Mouse (Mus musculus) B cell, adult 2 months (primary cell): Measurements from ENCODE around the gene Mecom.

ENCODE experiments used
- DNase-seq, 2 experiments: peaks; one replicate each; pipeline ENCODE4 v3.0.0; 2022

The Mecom gene

GRCm38 (mm10) chr3:30135119-30135518, 412.7 kb downstream of the Mecom start:
- no peak for DNase-seq

- no peak for DNase-seq
Observed at GRCm38 (mm10) chr3:30132981-30133380, 414.8 kb downstream of the Mecom start.

- DNase-seq, result no peak
Observed at GRCm38 (mm10) chr3:30132370-30132769, 415.4 kb downstream of the Mecom start.

- no peak for DNase-seq
Observed at GRCm38 (mm10) chr3:30130495-30130894, 417.3 kb downstream of the Mecom start.

- DNase-seq, result no peak
Observed at GRCm38 (mm10) chr3:30122618-30123017, 425.2 kb downstream of the Mecom start.

- DNase-seq, result no peak
Observed at GRCm38 (mm10) chr3:30120790-30121512, 426.9 kb downstream of the Mecom start.

GRCm38 (mm10) chr3:30118594-30119297, 429.1 kb downstream of the Mecom start:
- no peak for DNase-seq

GRCm38 (mm10) chr3:30113249-30113770, 434.5 kb downstream of the Mecom start:
- DNase-seq, result no peak

GRCm38 (mm10) chr3:30107945-30108670, 439.7 kb downstream of the Mecom start:
- DNase-seq, result no peak

GRCm38 (mm10) chr3:30106481-30106880, 441.3 kb downstream of the Mecom start:
- DNase-seq, result no peak

- no peak for DNase-seq
Observed at GRCm38 (mm10) chr3:30105859-30106258, 441.9 kb downstream of the Mecom start.

- DNase-seq, result no peak
Observed at GRCm38 (mm10) chr3:30105194-30105823, 442.5 kb downstream of the Mecom start.

- no peak for DNase-seq
Observed at GRCm38 (mm10) chr3:30104515-30105098, 443.2 kb downstream of the Mecom start.

GRCm38 (mm10) chr3:30101146-30101545, 446.7 kb downstream of the Mecom start:
- DNase-seq, result no peak

- no peak for DNase-seq
Observed at GRCm38 (mm10) chr3:30097713-30098112, 450.1 kb downstream of the Mecom start.

GRCm38 (mm10) chr3:30097129-30097528, 450.7 kb downstream of the Mecom start:
- no peak for DNase-seq

- no peak for DNase-seq
Observed at GRCm38 (mm10) chr3:30093005-30093404, 454.8 kb downstream of the Mecom start.

GRCm38 (mm10) chr3:30092481-30092880, 455.3 kb downstream of the Mecom start:
- no peak for DNase-seq

- no peak for DNase-seq
Observed at GRCm38 (mm10) chr3:30091860-30092259, 455.9 kb downstream of the Mecom start.

GRCm38 (mm10) chr3:30091401-30091800, 456.4 kb downstream of the Mecom start:
- DNase-seq, result no peak

- DNase-seq, result no peak
Observed at GRCm38 (mm10) chr3:30086139-30086538, 461.7 kb downstream of the Mecom start.

- DNase-seq, result no peak
Observed at GRCm38 (mm10) chr3:30083842-30084241, 464.0 kb downstream of the Mecom start.

- DNase-seq, result no peak
Observed at GRCm38 (mm10) chr3:30083268-30083667, 464.5 kb downstream of the Mecom start.
